Mouse (Mus musculus): ENCODE measurements around the gene Sh3bp1.
A peak's percentile ranks its signal among the peaks of the same experiment; 100 is the strongest.

Gene Sh3bp1

DNA sequence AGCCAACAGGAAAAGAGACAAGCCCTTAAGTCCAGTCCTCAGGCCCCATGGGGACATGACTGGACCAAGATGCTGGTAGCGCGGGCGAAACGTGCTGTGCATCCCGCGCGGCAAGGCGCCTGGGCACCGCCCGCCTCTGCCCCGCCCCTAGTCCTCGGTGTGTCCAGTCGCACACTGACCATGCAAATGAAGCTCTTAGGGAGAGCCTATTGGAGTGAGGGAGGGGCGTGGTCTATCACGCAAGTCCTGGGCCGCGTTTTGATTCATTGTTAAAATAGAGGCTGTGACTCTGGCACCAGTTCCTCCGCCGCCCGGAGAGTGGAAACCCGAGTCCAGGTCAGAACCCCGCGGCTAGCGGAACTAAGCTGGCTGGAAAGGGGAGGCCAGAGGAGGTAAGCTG, 48.1 kb downstream of the Sh3bp1 start, which contains the start of gene Triobp:
TSS of gene Triobp (plus strand) at position 68 of the 400 bp plus-strand sequence.
- DNase-seq (ENCODE audit: low spot score): peak; percentile 98

- no peak for DNase-seq (ENCODE audit: low spot score)
Measured at GRCm38 (mm10) chr15:78948152-78948725, 48.7 kb downstream of the Sh3bp1 start.

- no peak for DNase-seq (ENCODE audit: low spot score)
Measured at GRCm38 (mm10) chr15:78948883-78949282, 49.3 kb downstream of the Sh3bp1 start.

- no peak for DNase-seq (ENCODE audit: low spot score)
Measured at GRCm38 (mm10) chr15:78955663-78956062, 56.1 kb downstream of the Sh3bp1 start.

DNA sequence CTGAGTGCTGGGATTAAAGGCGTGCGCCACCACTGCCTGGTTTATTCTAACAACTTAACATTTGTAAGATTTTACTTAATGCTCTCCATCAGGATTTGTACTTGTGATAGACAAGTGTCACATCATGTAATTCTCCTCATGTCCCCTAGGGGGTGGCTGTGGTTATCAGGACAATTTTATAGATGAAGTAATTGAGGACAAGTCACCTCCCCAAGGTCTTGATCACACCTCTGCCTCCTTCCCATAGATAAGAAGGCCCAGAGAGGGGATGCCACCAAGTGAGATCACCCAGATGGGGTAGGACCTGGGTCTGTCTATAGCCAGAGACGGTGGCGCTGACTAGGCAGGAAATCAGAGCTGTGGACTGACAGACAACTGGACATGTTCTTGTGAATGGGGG, 56.8 kb downstream of the Sh3bp1 start:
- peak; percentile 36 for DNase-seq (ENCODE audit: low spot score)

GRCm38 (mm10) chr15:78957021-78957420, 57.5 kb downstream of the Sh3bp1 start:
- DNase-seq (ENCODE audit: low spot score): no peak

DNA sequence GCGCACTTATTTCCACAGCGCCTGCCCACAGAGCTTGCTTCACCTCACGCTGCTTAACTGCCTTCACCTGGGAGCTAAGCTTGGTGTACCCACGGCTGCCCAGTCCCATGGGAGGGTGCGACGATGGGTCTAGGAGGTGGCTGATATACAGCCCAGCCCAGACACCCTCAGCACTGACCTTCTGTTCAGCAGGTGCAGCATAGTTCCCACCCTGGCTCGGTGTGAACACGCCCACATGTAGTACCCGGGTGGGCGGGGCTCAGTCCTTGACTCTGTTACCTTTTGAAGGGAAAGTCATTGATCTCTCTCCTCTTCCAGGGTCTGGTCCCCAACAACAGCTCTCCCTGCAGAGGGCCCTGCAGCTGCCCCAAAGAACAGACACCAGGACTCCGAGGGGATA, 60.0 kb downstream of the Sh3bp1 start:
- DNase-seq (ENCODE audit: low spot score): no peak

- no peak for DNase-seq (ENCODE audit: low spot score)
Measured at GRCm38 (mm10) chr15:78960088-78960487, 60.5 kb downstream of the Sh3bp1 start.

All from embryo, embryonic 10 days (tissue).